Mouse (Mus musculus) E14TG2a.4 (cell line): ENCODE measurements around the gene Il31.

Experiments
- CTCF ChIP-seq: conservative IDR thresholded peaks from 2 replicates; pipeline ENCODE4 v1.5.1; 2014; ENCODE audit warnings: low read length
- NANOG ChIP-seq: IDR thresholded peaks from 2 replicates; pipeline ENCODE4 v1.6.1; 2014; ENCODE audit warnings: borderline replicate concordance, low read length, mixed read lengths
- POU5F1 ChIP-seq: IDR thresholded peaks from 2 replicates; pipeline ENCODE4 v1.6.1; 2014; ENCODE audit warnings: low read length, borderline replicate concordance

GRCm38 (mm10) chr5:123451886-123452285 is 37.4 kb downstream of the Il31 start:
- TF ChIP-seq CTCF (no peak), NANOG (no peak), POU5F1 (no peak)
